Mouse (Mus musculus) kidney, adult 2 months (tissue): ENCODE results near the gene Adipor2. TPM values are rescaled to one million over a fixed set of nuclear protein-coding genes. Genes with fewer than 3 reads are reported as not detected.
A peak's percentile ranks its signal among the peaks of the same experiment; 100 is the strongest.

Experiments used
- DNase-seq: peaks from one replicate; pipeline ENCODE4 v3.0.0; 2021
- H3K27ac ChIP-seq: fragments of 200-500 bp; 2 replicates; pipeline ENCODE4 v1.5.1; 2012; ENCODE audit warnings: low read depth, low read length, control low read depth, inconsistent platforms; ENCODE audit not compliant: insufficient read depth
- H3K27me3 ChIP-seq: fragments of 200-500 bp; replicated peaks from 2 replicates; pipeline ENCODE4 v1.6.1; 2012; ENCODE audit warnings: mild to moderate bottlenecking, moderate library complexity, low read length, inconsistent platforms; ENCODE audit not compliant: control insufficient read depth, insufficient read depth
- H3K36me3 ChIP-seq: fragments of 200-500 bp; 2 replicates; pipeline ENCODE4 v1.6.1; 2012; ENCODE audit warnings: mild to moderate bottlenecking, moderate library complexity, low read length, inconsistent platforms; ENCODE audit not compliant: control insufficient read depth, insufficient read depth
- H3K4me1 ChIP-seq: fragments of 200-500 bp; 2 replicates; pipeline ENCODE4 v1.6.1; 2011; ENCODE audit warnings: low read length; ENCODE audit not compliant: control insufficient read depth, insufficient read depth
- H3K4me3 ChIP-seq: fragments of 200-500 bp; 2 replicates; pipeline ENCODE4 v1.5.1; 2011; ENCODE audit warnings: mild to moderate bottlenecking, low read depth, low read length, control low read depth; ENCODE audit not compliant: insufficient read depth
- CTCF ChIP-seq: fragments of 200-500 bp; conservative IDR thresholded peaks from 2 replicates; pipeline ENCODE4 v1.5.1; 2011; ENCODE audit warnings: low read depth, mild to moderate bottlenecking, control low read depth, low read length, moderate library complexity, mixed read lengths; ENCODE audit not compliant: insufficient read depth, insufficient read length
- POLR2A ChIP-seq: fragments of 200-500 bp; IDR thresholded peaks from one replicate; pipeline ENCODE4 v1.6.1; 2011; ENCODE audit warnings: low read depth, low read length, control low read depth
- WGBS: fragments of 180-500 bp; shearing (Covaris S2); methylation state at CpG from one replicate; pipeline ENCODE4 v1.1.7; 2018; 5-methylcytosine and 5-hydroxymethylcytosine counted together
- polyA plus RNA-seq: library from polyadenylated mRNA; depleted of rRNA; stranded (reverse); fragments of >200 nt; gene quantifications from 2 replicates; pipeline ENCODE4 v1.2.3, GENCODE M21; 2012

The Adipor2 gene
- polyA plus RNA-seq, 1 experiment: 66.6 TPM

GRCm38 (mm10) chr6:119408582-119408981 is 8.9 kb downstream of the Adipor2 start:
- H3K27ac ChIP-seq: no peak overlapping the region

GRCm38 (mm10) chr6:119407818-119408217 is 9.7 kb downstream of the Adipor2 start:
- TF ChIP-seq CTCF: no peak
- no peak for TF ChIP-seq POLR2A
- DNase-seq: no peak
- Histone ChIP-seq H3K27ac (no peak overlapping the region), H3K4me3 (no peak overlapping the region), H3K27me3 (no peaks in the 10 kb centered on the region), H3K36me3 (no peaks in the 10 kb centered on the region), H3K4me1 (peaks cover 9% of the 10 kb centered on the region)
- WGBS: 30% methylated on average over 6 of the region's 6 CpGs

More at GRCm38 (mm10) chr6:119408582-119408981, 8.9 kb downstream of the Adipor2 start:
- H3K36me3 ChIP-seq: no peaks in the 10 kb centered on the region
- H3K4me3 ChIP-seq: no peak overlapping the region
- TF ChIP-seq POLR2A: no peak
- TF ChIP-seq CTCF: no peak
- no peak for DNase-seq
- peaks cover 9% of the 10 kb centered on the region for H3K4me1 ChIP-seq
- 81% methylated on average over 9 of the region's 9 CpGs for WGBS
- H3K27me3 ChIP-seq: no peaks in the 10 kb centered on the region

- H3K4me3 ChIP-seq: no peak overlapping the region
- TF ChIP-seq POLR2A (no peak), CTCF (no peak)
- H3K36me3 ChIP-seq: no peaks in the 10 kb centered on the region
- 86% methylated on average over 8 of the region's 8 CpGs for WGBS
- no peak overlapping the region for H3K27ac ChIP-seq
- peaks cover 9% of the 10 kb centered on the region for H3K4me1 ChIP-seq
- no peaks in the 10 kb centered on the region for H3K27me3 ChIP-seq
- no peak for DNase-seq
Observed at GRCm38 (mm10) chr6:119406528-119406927, 11.0 kb downstream of the Adipor2 start.

- no peak overlapping the region for H3K4me3 ChIP-seq
- H3K4me1 ChIP-seq: peaks cover 9% of the 10 kb centered on the region
- TF ChIP-seq POLR2A (no peak), CTCF (no peak)
- no peaks in the 10 kb centered on the region for H3K27me3 ChIP-seq
- DNase-seq: peak; percentile 44
- H3K27ac ChIP-seq: no peak overlapping the region
- WGBS: 37% methylated on average over 7 of the region's 7 CpGs
- H3K36me3 ChIP-seq: no peaks in the 10 kb centered on the region
Observed at GRCm38 (mm10) chr6:119405310-119405709, 12.2 kb downstream of the Adipor2 start.

- no peak overlapping the region for H3K27ac ChIP-seq
- H3K27me3 ChIP-seq: no peaks in the 10 kb centered on the region
- WGBS: 63% methylated on average over 4 of the region's 4 CpGs
- peaks cover 6% of the 10 kb centered on the region for H3K4me1 ChIP-seq
- H3K4me3 ChIP-seq: no peak overlapping the region
- H3K36me3 ChIP-seq: no peaks in the 10 kb centered on the region
- TF ChIP-seq CTCF (no peak), POLR2A (no peak)
- no peak for DNase-seq
Observed at GRCm38 (mm10) chr6:119404854-119405253, 12.7 kb downstream of the Adipor2 start.

GRCm38 (mm10) chr6:119402976-119403375 is 14.5 kb downstream of the Adipor2 start:
- no peaks in the 10 kb centered on the region for H3K36me3 ChIP-seq
- H3K4me1 ChIP-seq: peaks cover 4% of the 10 kb centered on the region
- no peak overlapping the region for H3K27ac ChIP-seq
- no peaks in the 10 kb centered on the region for H3K27me3 ChIP-seq
- WGBS: 76% methylated on average over 3 of the region's 3 CpGs
- TF ChIP-seq POLR2A (no peak), CTCF (no peak)
- DNase-seq: no peak
- H3K4me3 ChIP-seq: no peak overlapping the region

GRCm38 (mm10) chr6:119401545-119402304 is 15.8 kb downstream of the Adipor2 start:
- Histone ChIP-seq H3K27ac (no peak overlapping the region), H3K4me3 (no peak overlapping the region), H3K36me3 (no peaks in the 10 kb centered on the region), H3K27me3 (no peaks in the 10 kb centered on the region), H3K4me1 (peaks cover 4% of the 10 kb centered on the region)
- DNase-seq: no peak
- TF ChIP-seq CTCF (no peak), POLR2A (no peak)
- WGBS: 71% methylated on average over 8 of the region's 8 CpGs

- Histone ChIP-seq H3K27me3 (no peaks in the 10 kb centered on the region), H3K36me3 (no peaks in the 10 kb centered on the region), H3K4me1 (peaks cover 2% of the 10 kb centered on the region), H3K4me3 (no peak overlapping the region), H3K27ac (no peak overlapping the region)
- TF ChIP-seq CTCF (no peak), POLR2A (no peak)
- 93% methylated on average over 3 of the region's 3 CpGs for WGBS
- DNase-seq: no peak
Observed at GRCm38 (mm10) chr6:119400649-119401048, 16.9 kb downstream of the Adipor2 start.
